Mouse (Mus musculus): ENCODE results near the gene Mettl25. TPM values are rescaled to one million over a fixed set of nuclear protein-coding genes. Genes with fewer than 3 reads are reported as not detected.

Gene Mettl25
- total and polyA plus RNA-seq, 3 experiments, result 6.6 to 11.7 (median 7.8) TPM

DNA sequence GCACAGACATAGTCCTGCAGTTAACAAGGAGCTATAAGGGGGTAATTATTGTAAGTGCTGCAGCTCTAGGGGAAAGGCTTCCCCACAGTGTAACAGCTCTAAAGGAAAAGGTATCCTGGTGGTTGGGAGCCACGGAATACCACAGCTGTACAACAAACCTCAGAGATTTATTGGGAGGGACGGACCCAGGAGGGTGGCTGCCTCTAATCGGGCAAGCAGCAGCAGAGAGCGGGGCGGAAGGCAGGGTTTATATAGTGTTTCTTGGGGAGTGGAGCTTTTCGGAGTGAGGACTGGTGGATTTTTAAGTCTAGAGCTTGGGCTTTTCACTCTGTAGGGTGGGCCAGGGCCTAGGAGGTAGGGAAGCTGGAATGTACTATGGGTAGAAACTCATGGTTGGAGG is 40.0 kb downstream of the Mettl25 start:
- H3K4me3 ChIP-seq (replicated peaks in 1 of 3; ENCODE audit: low read depth in 2 of 3, low read length in 2 of 3, poor library complexity in 1 of 3), result no peak overlapping the region
- no peak for DNase-seq (ENCODE audit: extremely low read depth)
- in situ Hi-C loops (cut with MboI; ENCODE audit: low pct_ligation_motif_present, low pct_unique_long_range_greater_than_20kb, low sequenced_read_pairs) (no loop called here), dilution Hi-C loops (cut with MboI; ENCODE audit: extremely low pct_ligation_motif_present, extremely low pct_unique_long_range_greater_than_20kb, low sequenced_read_pairs) (no loop called here)
- H3K79me2 ChIP-seq (replicated peaks; ENCODE audit: control insufficient read depth, extremely low read depth, insufficient read depth, poor library complexity, severe bottlenecking), result no peaks in the 10 kb centered on the region
- peaks cover 0 to 4% of the 10 kb centered on the region in 2 experiments; a peak in 1 of 4 replicates for H3K4me1 ChIP-seq (ENCODE audit: control insufficient read depth in 1 of 2, insufficient read depth in 2 of 2)
- no peaks in the 10 kb centered on the region for H3K27me3 ChIP-seq (replicated peaks)
- peaks cover 7 to 33% of the 10 kb centered on the region in 2 experiments for H3K36me3 ChIP-seq (replicated peaks in 1 of 2; ENCODE audit: control insufficient read depth in 1 of 2, insufficient read depth in 1 of 2, low read length in 1 of 2)
- H3K27ac ChIP-seq (ENCODE audit: insufficient read depth, low read depth), result no peak overlapping the region
- H3K9me3 ChIP-seq (replicated peaks; ENCODE audit: low read length), result no peaks in the 10 kb centered on the region
- no peak overlapping the region for H3K9ac ChIP-seq (ENCODE audit: insufficient read depth, low read depth)
- H3K4me2 ChIP-seq (ENCODE audit: insufficient read depth, low read depth, poor library complexity, severe bottlenecking), result no peak overlapping the region
- no peak for TF ChIP-seq MAZ (IDR thresholded peaks at IDR 0.05; ENCODE audit: low read depth, low read length)

DNA sequence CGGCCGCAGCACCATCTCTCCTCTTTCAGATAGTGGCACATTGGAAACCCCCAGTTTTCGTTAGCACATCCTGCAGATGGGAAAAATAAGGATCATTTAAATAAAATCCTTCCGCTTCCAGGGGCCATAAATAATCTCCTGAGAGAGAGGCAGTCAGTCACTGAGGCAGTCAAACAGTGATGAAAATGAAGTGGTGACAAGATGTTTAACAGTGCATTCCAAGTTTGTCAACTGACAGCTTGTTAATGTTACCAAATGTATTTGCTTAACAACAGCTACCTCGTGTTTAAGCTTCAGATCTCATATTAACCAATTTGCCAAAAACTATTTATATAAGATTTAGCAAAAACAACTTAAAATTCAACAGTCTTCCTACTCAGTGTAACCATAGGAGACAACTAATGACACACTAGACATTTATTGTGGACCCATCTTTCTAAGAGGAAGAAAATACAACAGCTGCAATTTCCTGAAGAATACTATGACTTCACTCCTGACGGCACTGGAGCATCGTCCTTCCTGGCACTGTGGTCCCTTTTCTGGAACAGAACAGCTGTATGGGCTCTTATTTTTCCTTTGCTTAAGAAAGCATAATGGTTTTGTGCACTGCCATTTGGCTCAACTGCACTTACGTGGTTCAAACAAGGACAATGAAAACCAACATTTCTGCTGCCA is 43.8 kb downstream of the Mettl25 start:
- TF ChIP-seq RAD21 (IDR thresholded peaks at IDR 0.05; ENCODE audit: low read depth, low read length), result no peak
- TF ChIP-seq E2F4 (IDR thresholded peaks at IDR 0.05; ENCODE audit: insufficient replicate concordance, low read depth, low read length), result no peak
- TF ChIP-seq IRF4 (IDR thresholded peaks at IDR 0.05; ENCODE audit: low read depth, low read length), result no peak
- no peak for TF ChIP-seq ETS1 (conservative IDR thresholded peaks at IDR 0.05; ENCODE audit: low read depth, low read length)
- no peak for TF ChIP-seq MAZ (IDR thresholded peaks at IDR 0.05; ENCODE audit: low read depth, low read length)
- no peak for TF ChIP-seq USF1 (IDR thresholded peaks at IDR 0.05; ENCODE audit: low read depth, low read length)
- TF ChIP-seq CTCF (conservative IDR thresholded peaks at IDR 0.05 in 1 of 2, IDR thresholded peaks at IDR 0.05 in 1 of 2; ENCODE audit: low read depth in 2 of 2, low read length in 2 of 2), result no peak
- no peak for TF ChIP-seq RCOR1 (conservative IDR thresholded peaks at IDR 0.05; ENCODE audit: low read depth, low read length)
- TF ChIP-seq KAT2A (IDR thresholded peaks at IDR 0.05; ENCODE audit: insufficient replicate concordance, low read length), result no peak
- TF ChIP-seq TBP (conservative IDR thresholded peaks at IDR 0.05; ENCODE audit: low read depth, low read length), result no peak
- no peak for TF ChIP-seq HCFC1 (IDR thresholded peaks at IDR 0.05; ENCODE audit: low read depth, low read length)
- TF ChIP-seq MEF2A (IDR thresholded peaks at IDR 0.05; ENCODE audit: borderline replicate concordance, low read depth, low read length), result no peak
- no peak for TF ChIP-seq BHLHE40 (IDR thresholded peaks at IDR 0.05; ENCODE audit: low read depth, low read length)
- no peak for TF ChIP-seq EP300 (IDR thresholded peaks at IDR 0.05; ENCODE audit: low read length)
- TF ChIP-seq UBTF (IDR thresholded peaks at IDR 0.05; ENCODE audit: low read depth, low read length), result no peak
- TF ChIP-seq ZKSCAN1 (IDR thresholded peaks at IDR 0.05; ENCODE audit: borderline replicate concordance, low read depth, low read length), result no peak
- TF ChIP-seq MAX (IDR thresholded peaks at IDR 0.05; ENCODE audit: low read length), result no peak
- no peak for TF ChIP-seq NRF1 (IDR thresholded peaks at IDR 0.05; ENCODE audit: low read depth, low read length)
- TF ChIP-seq MYC (IDR thresholded peaks at IDR 0.05; ENCODE audit: low read depth, low read length), result no peak
- no peak for TF ChIP-seq JUN (IDR thresholded peaks at IDR 0.05; ENCODE audit: insufficient read depth, low read depth, low read length)
- DNase-seq (ENCODE audit: extremely low read depth), result no peak
- no peaks in the 10 kb centered on the region for H3K27me3 ChIP-seq (replicated peaks)
- dilution Hi-C loops (cut with MboI; ENCODE audit: extremely low pct_ligation_motif_present, extremely low pct_unique_long_range_greater_than_20kb, low sequenced_read_pairs), result no loop called here
- H3K9me3 ChIP-seq (replicated peaks; ENCODE audit: low read length), result no peaks in the 10 kb centered on the region
- peaks cover 14 to 40% of the 10 kb centered on the region in 2 experiments for H3K36me3 ChIP-seq (replicated peaks in 1 of 2; ENCODE audit: control insufficient read depth in 1 of 2, insufficient read depth in 1 of 2, low read length in 1 of 2)
- 0 out of 4 replicates have a peak, but pooled peaks cover 0 to 4% of the 10 kb centered on the region in 2 experiments for H3K4me1 ChIP-seq (ENCODE audit: control insufficient read depth in 1 of 2, insufficient read depth in 2 of 2)
- H3K27ac ChIP-seq (ENCODE audit: insufficient read depth, low read depth), result no peak overlapping the region
- no peak overlapping the region for H3K9ac ChIP-seq (ENCODE audit: insufficient read depth, low read depth)
- H3K79me2 ChIP-seq (replicated peaks; ENCODE audit: control insufficient read depth, extremely low read depth, insufficient read depth, poor library complexity, severe bottlenecking), result no peaks in the 10 kb centered on the region
- H3K4me3 ChIP-seq (replicated peaks in 1 of 3; ENCODE audit: low read depth in 2 of 3, low read length in 2 of 3, poor library complexity in 1 of 3), result no peak overlapping the region
- H3K4me2 ChIP-seq (ENCODE audit: insufficient read depth, low read depth, poor library complexity, severe bottlenecking), result no peak overlapping the region
- in situ Hi-C loops (cut with MboI; ENCODE audit: low pct_ligation_motif_present, low pct_unique_long_range_greater_than_20kb, low sequenced_read_pairs), result no loop called here
